Mouse (Mus musculus) midbrain, embryonic 11.5 days (tissue): ENCODE results near the gene Myom1. TPM values are rescaled to one million over a fixed set of nuclear protein-coding genes. Genes with fewer than 3 reads are reported as not detected.

Experiments used
- polyA plus RNA-seq: library from polyadenylated mRNA; unstranded; fragments of >200 nt; fragmentation: Nextera tagmentation; extraction: Ambion mirVana; gene quantifications from 2 replicates; pipeline ENCODE4 v1.2.1, GENCODE M21; 2014

Gene Myom1
- polyA plus RNA-seq, 1 experiment from 2014 or later: 1.3 TPM

Other genes with a start within 250 kb of the Myom1 start
- gene Tgif1, start 149.1 kb upstream of the Myom1 start, polyA plus RNA-seq: 53.0 and 58.4 TPM in 2 replicates
- gene Myl12a, start 245 bp downstream of the Myom1 start, polyA plus RNA-seq: 375 and 403 TPM in 2 replicates
- 31.6 and 35.4 TPM in 2 replicates for gene Lpin2, start 179.9 kb downstream of the Myom1 start, polyA plus RNA-seq